Mouse (Mus musculus): ENCODE data around the gene Vamp8.
A peak's percentile ranks its signal among the peaks of the same experiment; 100 is the strongest.

Gene Vamp8

DNA sequence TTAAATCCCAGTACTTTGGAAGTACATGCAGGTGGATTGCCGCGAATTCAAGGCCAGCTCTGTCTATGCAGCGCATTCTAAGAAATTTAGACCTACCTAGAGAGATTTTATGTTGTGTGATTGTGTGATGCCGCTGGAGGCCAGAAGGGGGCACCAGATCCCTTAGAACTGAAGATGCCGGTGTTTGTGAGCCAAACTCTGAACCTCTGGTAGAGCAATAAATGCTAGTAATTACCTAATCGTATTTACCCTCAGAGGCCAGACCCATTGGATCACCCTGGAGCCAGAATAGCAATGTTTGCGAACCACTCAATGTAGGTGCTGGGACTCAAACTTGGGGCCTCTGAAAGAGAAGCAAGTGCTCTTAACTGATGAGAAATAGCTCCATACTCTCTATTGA is 11.4 kb upstream of the Vamp8 start:
- DNase-seq = peak; percentile 88 to 92

DNA sequence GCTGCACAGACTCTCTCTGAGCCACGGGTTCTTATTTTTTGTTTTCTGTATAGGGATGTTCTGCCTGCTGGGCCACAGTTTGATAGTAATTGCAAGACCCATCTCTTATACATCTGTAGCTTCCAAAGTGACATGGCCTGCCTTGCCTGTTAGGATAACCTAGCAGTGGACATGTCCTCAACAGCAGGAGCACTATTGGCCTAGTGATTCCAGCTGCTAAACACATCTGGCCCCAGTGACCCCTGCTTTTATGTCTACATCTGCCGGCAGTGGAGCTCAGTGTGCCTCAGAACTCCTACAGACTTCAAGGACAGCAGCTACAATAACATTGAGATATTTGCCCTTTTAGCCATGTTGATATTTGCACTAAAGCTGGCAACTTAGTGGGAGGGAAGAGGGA is 9.5 kb upstream of the Vamp8 start:
- no peak for DNase-seq

DNA sequence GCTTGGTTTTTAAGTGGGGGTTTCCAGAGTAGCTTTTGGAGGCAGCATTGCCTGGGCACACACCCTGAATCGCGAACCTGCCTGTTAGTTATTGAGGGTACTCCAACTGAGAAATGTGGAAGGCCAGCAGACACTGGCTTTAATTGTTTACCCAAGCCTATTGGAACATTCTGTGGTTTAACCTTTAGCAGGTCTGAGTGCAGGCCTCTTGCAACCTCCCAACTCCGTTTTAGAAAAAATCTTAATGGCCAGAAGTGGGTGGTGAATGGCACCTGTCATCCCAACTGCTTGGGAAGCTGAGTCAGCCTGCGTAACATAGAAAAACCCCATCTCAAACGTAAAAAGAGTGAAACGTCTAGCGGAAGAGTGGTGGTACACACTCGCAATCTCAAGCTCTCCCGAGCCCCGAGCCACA is 6.3 kb upstream of the Vamp8 start:
- DNase-seq = no peak

DNA sequence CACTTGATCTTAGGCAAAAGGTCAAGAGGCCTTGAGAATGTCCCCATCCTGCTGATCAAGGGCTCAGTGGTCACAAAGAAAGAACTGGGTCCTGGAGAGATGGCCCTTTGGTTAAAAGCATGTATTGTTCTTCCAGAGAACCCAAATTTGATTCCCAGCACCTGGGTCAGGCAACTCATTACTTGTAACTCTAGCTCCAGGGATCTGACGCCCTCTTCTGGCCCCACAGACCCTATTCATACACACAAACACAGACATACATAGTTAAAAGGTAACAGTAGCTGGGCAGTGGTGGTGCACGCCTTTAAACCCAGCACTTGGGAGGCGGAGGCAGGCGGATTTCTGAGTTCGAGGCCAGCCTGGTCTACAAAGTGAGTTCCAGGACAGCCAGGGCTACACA is 1.8 kb upstream of the Vamp8 start:
- DNase-seq = no peak

DNA sequence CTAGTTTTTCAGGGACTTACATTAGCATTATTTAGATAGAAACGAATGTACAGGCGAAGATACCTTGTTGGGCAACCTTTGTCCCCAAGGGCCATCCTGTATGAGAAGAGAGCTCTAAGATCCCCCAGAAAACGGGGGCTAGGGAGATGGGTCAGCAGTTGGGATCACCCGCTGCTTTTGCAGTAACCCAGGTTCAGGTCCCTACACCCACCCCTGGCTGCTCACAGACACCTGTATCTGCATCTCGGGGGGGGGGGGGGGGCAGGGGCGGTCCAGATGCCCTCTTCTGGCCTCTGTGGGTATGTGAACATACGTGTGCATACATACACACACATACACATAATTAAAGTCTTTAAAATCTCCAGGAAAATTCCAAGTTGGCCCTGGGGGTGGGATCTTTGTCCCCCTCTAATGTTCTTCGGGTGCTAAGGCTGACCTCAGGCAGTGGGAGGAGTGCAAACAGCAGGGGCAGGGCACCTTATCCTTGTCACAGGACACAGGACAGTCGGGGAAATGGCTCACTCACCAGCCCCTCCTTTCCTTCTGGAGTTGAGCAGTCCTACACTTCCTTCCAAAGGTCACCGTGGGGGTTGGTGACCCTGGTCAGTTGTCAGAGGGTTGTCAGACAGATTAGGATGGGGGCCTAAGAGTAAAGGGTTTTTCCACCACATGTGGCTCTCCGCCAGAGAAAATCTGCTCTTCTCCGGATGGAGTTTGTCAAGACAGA is 455 bp upstream of the Vamp8 start:
- DNase-seq = peak; percentile 46 to 55

DNA sequence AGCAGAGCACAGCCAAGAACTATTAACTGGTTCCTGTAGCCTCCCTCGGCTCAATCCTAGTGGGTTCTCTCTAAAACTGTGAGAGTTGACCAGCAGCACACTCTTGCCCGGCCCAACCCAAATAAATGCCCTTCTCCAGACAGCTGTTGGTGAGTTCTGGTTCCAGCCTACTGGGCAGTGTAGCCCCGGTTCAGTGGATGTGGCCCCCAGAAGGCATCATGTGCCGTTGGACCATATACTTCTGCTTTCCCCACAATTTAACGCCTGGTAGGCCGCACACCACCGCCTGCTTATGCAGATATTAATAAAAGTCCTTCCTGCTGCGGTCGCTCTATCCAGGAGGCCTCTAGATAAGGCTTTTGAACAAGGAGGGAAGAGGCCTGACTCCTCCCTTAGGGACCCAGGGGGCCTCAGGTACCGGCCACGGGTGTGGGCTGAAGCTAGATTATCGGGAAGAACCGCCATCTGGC is 997 bp downstream of the Vamp8 start:
- peak in 1 of 2 experiments; percentile 77 for DNase-seq

DNA sequence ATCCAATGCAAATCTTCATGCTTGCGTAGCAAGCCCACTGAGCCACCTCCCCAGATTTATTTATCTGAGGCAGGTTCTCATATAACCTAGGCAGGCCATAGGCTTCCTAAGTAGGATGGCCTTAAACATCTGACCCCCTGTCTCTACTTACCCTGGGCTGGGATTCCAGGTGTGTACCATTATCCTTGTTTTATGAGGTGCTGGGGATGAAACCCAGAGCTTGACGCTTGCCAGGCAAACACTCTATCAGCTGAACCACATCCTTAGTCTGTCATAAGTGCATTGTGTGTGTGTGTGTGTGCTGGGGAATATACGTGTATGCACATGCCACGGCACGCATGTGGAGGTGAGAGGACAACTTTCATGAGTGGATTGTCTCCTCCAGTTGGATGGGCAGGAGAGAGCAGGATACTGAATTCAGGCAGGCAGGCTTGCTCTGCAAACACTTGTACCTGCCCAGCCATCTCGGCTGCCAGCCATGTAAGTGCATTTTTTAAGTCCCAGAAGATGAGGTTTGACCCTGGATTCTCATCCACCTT is 1.6 kb downstream of the Vamp8 start:
- no peak for DNase-seq

DNA sequence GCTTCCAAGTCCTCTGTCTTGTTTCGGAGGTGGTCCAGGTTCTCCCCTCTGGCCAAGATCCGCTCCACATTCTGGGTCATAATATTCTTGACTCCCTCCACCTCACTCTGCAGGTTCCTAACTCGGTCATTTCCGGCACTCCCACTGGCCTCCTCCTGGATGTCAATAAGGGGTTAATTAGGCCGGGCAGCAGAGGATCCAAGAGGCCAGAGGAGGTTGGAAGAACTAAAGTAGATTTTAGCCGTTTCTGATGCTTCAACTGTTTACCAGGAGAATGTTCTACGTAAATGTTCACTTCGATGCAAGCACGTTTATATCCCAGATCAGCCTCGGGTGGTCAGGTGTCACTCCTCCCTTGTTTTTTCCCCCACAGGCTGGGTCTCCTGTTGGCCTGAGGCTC is 2.2 kb downstream of the Vamp8 start:
- DNase-seq = no peak

DNA sequence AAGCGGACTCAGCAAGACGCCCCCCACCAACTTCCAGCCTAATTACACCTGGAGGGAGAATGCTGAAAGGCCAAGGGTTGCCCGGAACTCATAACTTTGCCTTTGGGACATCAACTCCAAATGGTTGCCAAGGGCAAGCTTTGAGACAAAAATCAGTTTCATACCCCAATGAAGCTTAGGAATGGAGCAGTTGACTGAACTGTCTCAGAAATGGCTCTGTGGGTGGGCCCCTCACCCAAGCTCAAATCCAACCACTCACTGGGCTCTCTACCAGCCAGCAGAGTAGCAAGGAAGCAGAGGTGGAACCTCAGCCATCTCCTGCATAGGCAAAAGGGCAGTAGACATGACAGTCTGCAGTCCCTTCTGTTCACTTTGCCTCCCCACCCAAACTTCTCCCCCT is 2.7 kb downstream of the Vamp8 start:
- DNase-seq = no peak

DNA sequence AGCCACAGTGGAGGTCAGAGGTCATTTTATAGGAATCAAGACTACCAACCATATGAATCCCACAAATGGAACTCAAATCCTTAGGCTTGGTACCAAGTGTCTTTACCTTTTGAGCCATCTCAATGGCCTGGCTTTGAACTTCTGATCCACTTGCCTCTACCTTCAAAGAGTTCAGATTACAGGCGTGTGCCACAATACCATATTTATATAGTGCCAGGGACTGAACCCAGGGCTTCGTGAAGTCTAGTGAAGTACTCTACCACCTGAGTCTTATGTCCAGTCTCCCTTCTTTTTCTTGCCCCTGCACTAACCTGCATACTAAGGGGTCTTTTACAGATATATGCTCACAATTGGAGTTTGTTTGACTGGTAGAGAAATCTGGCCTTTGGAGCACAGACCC is 3.9 kb downstream of the Vamp8 start:
- no peak for DNase-seq

DNA sequence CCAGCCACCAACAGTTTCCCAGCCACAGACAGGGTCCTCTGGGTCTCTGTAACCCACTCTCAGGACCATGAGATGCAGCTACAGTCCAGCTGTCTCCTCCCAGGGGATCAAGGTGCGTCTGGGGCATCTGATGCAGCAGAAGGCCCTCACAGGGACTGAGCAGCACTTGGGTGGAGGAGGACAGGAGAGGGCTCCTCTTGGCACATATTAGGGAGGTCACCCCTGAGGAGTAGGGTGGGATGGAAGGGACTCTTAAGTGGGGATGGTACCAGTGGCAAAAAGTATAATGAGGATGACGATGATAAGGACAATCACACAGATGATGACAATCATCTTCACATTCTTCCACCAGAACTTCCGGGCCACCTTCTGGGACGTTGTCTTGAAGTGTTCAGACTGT is 5.2 kb downstream of the Vamp8 start:
- DNase-seq = no peak

DNA sequence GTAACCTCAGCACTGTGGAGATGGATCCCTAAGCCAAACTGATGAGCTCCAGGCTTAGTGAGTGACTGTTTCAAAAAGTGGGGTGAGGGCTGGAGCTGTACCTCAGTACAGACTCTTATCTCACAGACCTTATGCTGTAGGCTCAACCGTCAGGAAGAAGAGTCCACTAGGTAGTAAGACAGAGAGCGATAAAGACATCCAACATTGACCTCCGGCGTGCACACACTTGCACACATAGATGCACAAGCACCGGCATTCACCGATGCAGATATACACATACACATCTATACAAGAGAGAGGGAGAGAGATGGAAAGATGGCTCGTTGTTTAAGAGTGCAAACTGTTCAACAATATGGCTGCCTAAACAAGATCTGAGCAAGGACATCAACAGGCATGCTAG is 6.6 kb downstream of the Vamp8 start:
- DNase-seq = no peak

DNA sequence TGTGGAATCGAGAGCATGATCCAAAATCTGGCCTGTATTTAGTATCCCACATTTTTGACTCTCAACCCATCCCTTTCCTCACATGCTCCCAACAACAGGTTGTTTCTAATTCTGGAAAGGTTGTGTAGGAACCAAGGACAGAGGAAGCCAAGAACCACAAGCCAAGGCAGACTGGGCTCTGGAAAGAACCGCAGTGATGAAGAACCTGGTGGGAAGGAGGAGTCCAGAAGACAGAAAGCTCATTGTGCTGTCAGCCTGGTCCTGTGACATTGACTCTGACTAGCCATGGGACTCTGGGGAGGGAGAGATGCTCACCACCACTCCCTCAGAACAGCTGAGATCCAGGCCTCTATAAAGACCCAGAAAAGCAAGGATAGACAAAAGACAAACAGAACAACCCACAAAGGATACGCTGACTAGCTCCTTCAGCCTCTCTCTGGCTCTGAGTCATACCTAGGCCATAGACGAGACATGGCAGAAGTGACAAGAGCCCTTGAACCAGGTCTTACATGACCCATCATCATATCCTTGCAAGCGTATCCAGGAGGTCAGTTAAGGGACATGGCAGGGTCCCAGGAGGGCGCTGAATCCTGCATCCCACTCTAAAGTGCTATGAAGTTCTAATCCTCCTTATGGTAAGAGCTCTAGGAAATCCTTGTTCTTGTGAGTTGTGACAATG is 7.2 kb downstream of the Vamp8 start:
- no peak for DNase-seq

DNA sequence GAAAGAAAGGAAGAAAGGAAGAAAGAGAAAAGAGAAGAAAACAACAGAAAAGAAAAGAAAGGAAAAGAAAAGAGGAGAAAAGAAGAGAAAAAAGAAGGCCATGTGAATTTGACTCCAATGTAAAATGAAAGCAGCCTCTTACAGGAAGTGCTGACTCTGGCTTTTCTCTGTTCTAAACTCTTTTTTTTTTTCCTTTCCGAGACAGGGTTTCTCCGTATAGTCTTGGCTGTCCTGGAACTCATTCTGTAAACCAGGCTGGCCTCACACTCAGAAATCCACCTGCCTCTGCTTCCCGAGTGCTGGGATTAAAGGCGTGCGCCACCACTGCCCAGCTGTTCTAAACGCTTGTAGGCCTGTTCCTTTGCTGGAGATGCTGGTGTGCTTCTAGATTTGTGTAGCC is 8.0 kb downstream of the Vamp8 start:
- no peak for DNase-seq

DNA sequence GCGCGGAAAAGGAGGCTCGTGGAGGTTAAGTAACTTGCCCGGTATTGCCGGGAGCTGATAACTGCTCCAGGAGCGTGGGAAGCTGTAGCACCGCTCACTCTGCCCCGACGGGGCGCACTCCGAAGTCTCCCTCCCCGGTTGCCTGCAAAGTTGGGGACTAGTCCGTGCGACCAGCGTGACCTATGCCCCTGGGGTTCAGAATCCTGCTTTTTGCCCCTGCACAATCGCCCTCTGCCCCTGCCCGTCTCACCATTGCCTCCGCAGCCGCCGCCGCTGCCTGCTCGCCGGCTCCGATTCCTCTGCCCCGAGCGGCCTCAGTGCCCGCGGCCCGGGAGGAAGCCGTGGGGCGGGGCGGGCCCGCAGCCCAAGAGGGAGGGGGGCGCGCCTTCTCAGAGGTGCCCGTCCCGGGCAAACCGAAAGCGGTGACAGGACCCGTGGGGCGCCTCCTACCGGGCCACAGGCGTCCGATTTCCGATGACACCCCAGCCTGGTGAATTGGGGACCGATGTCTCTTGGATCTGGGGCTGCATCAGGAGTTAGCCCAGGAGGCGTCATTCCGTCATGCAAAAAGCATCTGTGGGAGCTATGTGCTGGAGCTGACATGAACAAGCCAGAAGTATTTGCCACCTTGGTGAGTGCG is 10.3 kb downstream of the Vamp8 start, which contains the start of gene Vamp5:
Gene Vamp5 (minus strand): TSS at position 338 of the 640 bp plus-strand sequence.
- peak; percentile 92 to 93 for DNase-seq

DNA sequence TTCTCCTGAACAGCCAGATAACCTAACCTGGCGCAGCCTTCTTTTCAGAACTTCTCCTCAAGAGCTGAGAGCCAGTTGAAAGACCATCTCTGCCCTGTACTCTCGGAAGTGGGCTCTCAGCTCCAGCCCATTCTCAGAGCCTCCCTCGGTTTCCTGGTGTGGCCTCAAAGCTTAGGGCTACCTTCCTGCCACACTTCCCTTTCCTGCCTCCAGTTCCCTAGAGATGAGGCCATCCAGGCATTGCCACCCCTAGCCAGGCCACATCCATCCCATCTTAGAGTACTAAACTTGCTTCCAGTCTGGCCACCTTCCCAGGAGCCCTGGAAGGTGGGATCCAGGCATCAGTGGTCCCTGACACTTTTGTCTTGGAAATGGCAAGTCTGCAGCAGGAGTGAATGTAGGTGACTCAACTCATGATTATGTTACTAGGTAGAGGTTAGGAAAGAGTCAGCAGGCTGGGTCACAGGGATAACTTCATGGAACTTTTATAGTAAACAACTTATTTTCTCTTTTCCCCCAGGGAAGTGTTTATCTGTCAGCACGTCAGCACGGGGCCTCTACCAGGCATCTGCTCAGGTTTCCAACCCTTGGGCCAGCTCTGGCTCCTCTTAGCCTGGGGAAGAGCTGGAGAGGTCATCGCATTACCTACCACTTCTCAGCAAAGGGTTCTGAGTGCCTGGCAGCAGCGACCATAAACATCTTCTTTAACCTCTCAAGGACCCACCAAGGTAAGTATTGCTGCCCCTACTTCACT is 10.9 kb downstream of the Vamp8 start:
- peak in 1 of 2 experiments; percentile 19 for DNase-seq

DNA sequence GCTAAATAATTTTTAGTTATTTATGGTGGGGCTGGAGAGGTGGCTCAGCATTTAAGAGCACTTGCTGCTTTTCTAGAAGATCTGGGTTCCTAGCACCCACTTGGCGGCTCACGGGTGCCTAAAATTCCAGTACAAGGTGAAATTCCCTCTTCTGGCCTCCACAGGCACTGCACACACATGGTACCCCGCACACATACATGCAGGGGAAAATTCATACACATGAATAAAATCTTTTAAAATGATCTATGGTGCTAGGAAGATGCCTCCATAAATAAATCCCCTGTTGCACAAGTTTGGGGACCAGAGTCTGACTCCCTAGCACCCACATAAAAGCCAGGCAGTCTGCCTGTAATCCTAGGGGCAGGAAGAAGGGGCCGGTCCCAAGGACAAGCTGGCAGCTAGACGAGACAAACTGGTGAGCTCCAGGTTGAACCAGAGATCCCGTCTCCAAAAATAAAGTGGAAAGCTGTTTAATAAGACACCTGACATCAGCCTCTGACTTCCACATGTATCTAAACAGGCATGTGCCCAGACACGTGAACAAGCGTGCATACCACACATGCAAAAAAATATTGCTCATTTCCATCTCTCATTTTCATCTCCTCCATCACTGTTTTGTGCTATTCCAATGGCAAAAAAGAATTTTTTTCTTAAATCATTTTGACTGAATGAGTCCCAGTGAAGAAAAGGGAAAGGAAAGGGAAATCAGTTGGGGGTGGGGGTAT is 11.8 kb downstream of the Vamp8 start:
- DNase-seq = no peak

DNA sequence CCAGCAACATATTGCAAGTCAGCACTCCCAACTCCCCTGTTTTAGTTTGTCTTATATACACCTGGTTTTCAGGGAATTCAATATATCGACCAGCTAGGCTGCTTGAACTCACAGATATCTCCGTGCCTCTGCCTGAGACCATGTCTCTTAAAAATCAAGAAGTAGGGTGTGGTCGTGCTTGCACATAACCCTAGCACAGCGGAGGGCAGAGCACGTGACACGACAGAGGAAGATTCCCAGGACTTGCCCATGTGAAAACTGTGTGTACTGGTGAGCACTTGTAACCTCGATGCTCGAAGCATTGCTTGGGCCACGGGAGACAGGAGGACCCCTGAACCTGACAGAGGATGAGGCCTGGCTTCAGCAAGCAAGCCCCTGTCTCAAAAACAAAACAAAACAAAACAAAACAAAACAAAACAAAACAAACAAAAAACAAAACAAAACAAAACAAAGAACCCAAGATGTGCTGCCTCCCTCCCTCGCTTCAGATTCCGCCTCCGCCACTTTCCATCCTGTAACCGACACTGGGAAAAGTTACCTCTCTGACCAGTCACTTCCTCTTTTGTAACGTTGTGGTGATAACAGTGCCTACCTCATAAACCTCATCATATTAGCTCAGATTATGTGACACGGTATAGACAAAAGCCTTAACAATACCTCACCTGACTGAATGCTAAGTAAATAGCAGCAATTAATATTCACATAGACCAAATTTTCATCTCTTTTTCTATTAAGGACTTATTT is 15.5 kb downstream of the Vamp8 start:
- peak; percentile 40 to 46 for DNase-seq

DNA sequence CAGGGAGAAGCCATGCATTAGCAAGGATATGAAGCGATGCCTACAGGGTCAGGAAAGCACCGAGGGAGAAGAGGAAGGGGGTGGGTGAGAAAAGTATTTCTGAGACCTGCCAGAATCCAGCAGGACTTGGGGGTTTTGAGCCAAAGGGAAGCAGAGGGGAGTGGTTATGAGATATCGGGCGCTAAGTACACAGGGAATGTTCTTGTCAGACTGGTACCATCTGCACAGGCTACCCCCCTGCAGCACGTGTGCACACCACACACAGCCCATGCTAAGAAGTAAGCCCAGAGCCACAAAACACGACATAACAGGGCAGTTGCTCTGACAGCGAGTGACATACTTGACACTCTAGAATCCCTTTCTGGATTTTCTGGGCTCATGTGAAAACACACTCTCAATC is 16.3 kb downstream of the Vamp8 start:
- no peak for DNase-seq

DNA sequence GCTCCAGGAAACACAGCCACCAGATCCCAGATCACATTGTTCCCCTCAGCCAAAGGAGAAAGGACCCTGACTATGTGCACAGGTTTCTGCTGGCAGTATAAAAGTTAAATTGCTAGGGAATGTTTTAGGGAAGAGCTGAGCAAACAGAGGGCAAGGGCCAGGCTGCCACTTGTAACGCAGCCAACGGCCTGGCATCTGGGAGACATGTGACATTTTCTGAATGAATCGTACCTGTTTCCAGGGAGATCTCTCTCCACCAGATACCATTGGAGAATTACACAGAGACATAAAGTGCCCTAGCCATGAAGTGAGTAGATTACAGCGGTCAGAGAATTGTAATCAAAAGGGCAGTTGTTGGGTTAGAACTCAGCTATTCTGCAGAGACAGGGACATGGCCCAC is 17.3 kb downstream of the Vamp8 start:
- DNase-seq = no peak

DNA sequence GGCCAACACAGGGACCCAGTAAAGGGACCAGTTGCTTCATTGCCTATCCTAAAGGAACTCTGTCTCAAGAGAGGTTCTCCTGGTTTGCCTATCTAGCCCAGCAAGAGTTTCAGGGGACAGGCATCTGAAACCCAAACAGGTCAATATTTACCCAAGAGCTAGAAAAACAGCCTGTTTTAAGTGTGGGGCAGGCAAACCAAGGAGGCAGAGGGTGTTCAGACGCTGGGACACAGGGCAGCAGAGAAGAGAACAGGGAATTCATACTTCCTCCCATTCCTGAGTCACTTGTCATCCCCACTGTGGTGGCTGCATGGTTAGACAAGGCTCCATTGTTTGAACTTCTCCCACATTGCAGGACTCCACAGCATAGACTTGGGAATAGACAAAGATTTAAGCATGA is 18.9 kb downstream of the Vamp8 start:
- DNase-seq = no peak

DNA sequence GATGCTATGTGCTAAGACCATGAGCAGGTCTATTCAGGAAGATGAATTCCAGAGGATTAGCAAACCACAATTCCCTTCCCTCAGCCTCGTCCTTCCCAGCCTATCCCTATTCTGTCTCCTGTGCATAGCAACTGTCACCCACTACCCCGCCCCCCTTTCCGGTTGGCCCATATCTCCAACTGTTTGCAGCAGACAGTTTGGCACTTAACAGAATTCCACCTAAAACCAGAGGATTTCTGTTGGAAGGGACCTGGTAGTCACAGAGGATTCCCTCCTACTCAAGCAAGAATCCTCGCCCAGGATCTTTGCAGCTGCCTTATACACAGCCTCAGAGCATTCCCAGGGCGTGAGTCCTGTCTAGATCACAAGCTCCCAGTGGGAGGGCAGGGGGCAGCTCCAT is 19.4 kb downstream of the Vamp8 start:
- no peak for DNase-seq
